Mouse (Mus musculus) midbrain, postnatal 0 days (tissue): ENCODE measurements around the gene Fem1b. TPM values are rescaled to one million over a fixed set of nuclear protein-coding genes. Genes with fewer than 3 reads are reported as not detected.
A peak's percentile ranks its signal among the peaks of the same experiment; 100 is the strongest.
"Not testable (repeated sequence)": the region's sequence is repeated elsewhere in the genome, so short reads cannot be mapped to it uniquely, and the experiment has no call there.

Experiments
- ATAC-seq: fragments of 200-750 bp; cut with Nextera tagmentation; 2 replicates; pipeline ENCODE4 v1.8.0; 2017; ENCODE audit warnings: moderate number of reproducible peaks, mild to moderate bottlenecking, moderate TSS enrichment, moderate library complexity; ENCODE audit not compliant: low FRiP score
- DNase-seq: peaks from one replicate; pipeline ENCODE4 v3.0.0-alpha.2; 2015; ENCODE audit warnings: low spot score
- H3K27ac ChIP-seq: fragments of 300-500 bp; sonication (generic); 2 replicates; pipeline ENCODE4 v1.5.1; 2014; ENCODE audit warnings: low read depth, mild to moderate bottlenecking, low read length, mixed read lengths
- H3K27me3 ChIP-seq: fragments of 300-500 bp; sonication (generic); 2 replicates; pipeline ENCODE4 v1.6.1; 2014; ENCODE audit warnings: low read length, control low read depth, mixed read lengths; ENCODE audit not compliant: insufficient read depth
- H3K36me3 ChIP-seq: fragments of 300-500 bp; sonication (generic); 2 replicates; pipeline ENCODE4 v1.6.1; 2014; ENCODE audit warnings: low read length, control low read depth, mixed read lengths; ENCODE audit not compliant: insufficient read depth
- H3K4me1 ChIP-seq: fragments of 300-500 bp; sonication (generic); 2 replicates; pipeline ENCODE4 v1.6.1; 2014; ENCODE audit warnings: mild to moderate bottlenecking, control low read depth, antibody characterized with exemption, low read length, mixed read lengths; ENCODE audit not compliant: insufficient read depth
- H3K4me2 ChIP-seq: fragments of 300-500 bp; sonication (generic); 2 replicates; pipeline ENCODE4 v1.6.1; 2014; ENCODE audit warnings: low read depth, mild to moderate bottlenecking, low read length, mixed read lengths; ENCODE audit not compliant: poor library complexity, severe bottlenecking
- H3K4me3 ChIP-seq: fragments of 300-500 bp; sonication (generic); 2 replicates; pipeline ENCODE4 v1.5.1; 2014; ENCODE audit warnings: low read depth, mild to moderate bottlenecking, low read length, moderate library complexity
- H3K9ac ChIP-seq: fragments of 300-500 bp; sonication (generic); replicated peaks from 2 replicates; pipeline ENCODE4 v1.6.1; 2014; ENCODE audit warnings: mild to moderate bottlenecking, low read length, moderate library complexity, mixed read lengths; ENCODE audit not compliant: poor library complexity, severe bottlenecking
- H3K9me3 ChIP-seq: fragments of 300-500 bp; sonication (generic); 2 replicates; pipeline ENCODE4 v1.6.1; 2016; ENCODE audit warnings: low read length, control low read depth
- CTCF ChIP-seq: IDR thresholded peaks from 2 replicates; pipeline ENCODE4 v1.5.1; 2016; ENCODE audit warnings: antibody characterized with exemption, mild to moderate bottlenecking
- WGBS: fragments of 180-500 bp; shearing (Covaris S2); extraction: QIAGEN DNeasy Blood & Tissue Kit; methylation state at CpG from one replicate; pipeline ENCODE4 v1.1.7; 2014; 5-methylcytosine and 5-hydroxymethylcytosine counted together
- polyA plus RNA-seq: library from polyadenylated mRNA; unstranded; fragments of >200 nt; fragmentation: Nextera tagmentation; extraction: Ambion mirVana; gene quantifications from 2 replicates; pipeline ENCODE4 v1.2.1, GENCODE M21; 2015
- total RNA-seq: library from RNA; depleted of rRNA; stranded (reverse); fragments of >200 nt; gene quantifications from 2 replicates; pipeline ENCODE4 v1.2.3, GENCODE M21; 2014; rRNA removed

Fem1b gene
- total RNA-seq (193 and 233 TPM in 2 replicates), polyA plus RNA-seq (36.5 and 42.0 TPM in 2 replicates)

- no peak for TF ChIP-seq CTCF
- peak; percentile 97 for DNase-seq
- H3K27me3 ChIP-seq: no peaks in the 10 kb centered on the region
- no peaks in the 10 kb centered on the region for H3K9me3 ChIP-seq
- 2% methylated on average over 60 of the region's 68 CpGs for WGBS
- peak within 1 kb of the TSS; percentile 76 for H3K4me2 ChIP-seq
- no peaks in the 10 kb centered on the region for H3K36me3 ChIP-seq
- peak; percentile 92 for ATAC-seq
- H3K4me3 ChIP-seq: peak within 1 kb of the TSS; percentile 98
- peak within 1 kb of the TSS; percentile 88 for H3K27ac ChIP-seq
- H3K4me1 ChIP-seq: peaks cover 17% of the 10 kb centered on the region; the same call in 1 of the 2 replicates
- peak within 1 kb of the TSS; percentile 95 for H3K9ac ChIP-seq
Measured at GRCm38 (mm10) chr9:62811516-62812121, at the start of gene Fem1b. Gene Fem1b, minus strand, starts transcription at chr9:62811934.

GRCm38 (mm10) chr9:62860866-62861265 is 49.1 kb upstream of the Fem1b start:
- Histone ChIP-seq H3K9ac (no peak overlapping the region), H3K27me3 (no peaks in the 10 kb centered on the region), H3K4me3 (no peak overlapping the region), H3K36me3 (no peaks in the 10 kb centered on the region), H3K9me3 (no peaks in the 10 kb centered on the region), H3K4me1 (no peaks in the 10 kb centered on the region), H3K4me2 (no peak overlapping the region), H3K27ac (no peak overlapping the region)
- ATAC-seq (no peak), DNase-seq (no peak)
- 44% methylated on average over 4 of the region's 4 CpGs for WGBS
- no peak for TF ChIP-seq CTCF

- not testable (repeated sequence) for DNase-seq, H3K9me3 ChIP-seq, H3K27ac ChIP-seq, H3K4me2 ChIP-seq, H3K4me1 ChIP-seq, ATAC-seq, H3K36me3 ChIP-seq, H3K27me3 ChIP-seq, H3K4me3 ChIP-seq, H3K9ac ChIP-seq
- WGBS: 64% methylated on average over 6 of the region's 7 CpGs
Measured at GRCm38 (mm10) chr9:62860102-62860501, 48.4 kb upstream of the Fem1b start.

GRCm38 (mm10) chr9:62858266-62859019 is 46.7 kb upstream of the Fem1b start:
- DNase-seq: no peak
- Histone ChIP-seq H3K27ac (no peak overlapping the region), H3K36me3 (no peaks in the 10 kb centered on the region), H3K4me1 (no peaks in the 10 kb centered on the region), H3K4me2 (no peak overlapping the region), H3K9ac (no peak overlapping the region), H3K4me3 (no peak overlapping the region), H3K9me3 (no peaks in the 10 kb centered on the region), H3K27me3 (no peaks in the 10 kb centered on the region)
- WGBS: 61% methylated on average over 8 of the region's 8 CpGs
- ATAC-seq: no peak
- TF ChIP-seq CTCF: no peak

DNA sequence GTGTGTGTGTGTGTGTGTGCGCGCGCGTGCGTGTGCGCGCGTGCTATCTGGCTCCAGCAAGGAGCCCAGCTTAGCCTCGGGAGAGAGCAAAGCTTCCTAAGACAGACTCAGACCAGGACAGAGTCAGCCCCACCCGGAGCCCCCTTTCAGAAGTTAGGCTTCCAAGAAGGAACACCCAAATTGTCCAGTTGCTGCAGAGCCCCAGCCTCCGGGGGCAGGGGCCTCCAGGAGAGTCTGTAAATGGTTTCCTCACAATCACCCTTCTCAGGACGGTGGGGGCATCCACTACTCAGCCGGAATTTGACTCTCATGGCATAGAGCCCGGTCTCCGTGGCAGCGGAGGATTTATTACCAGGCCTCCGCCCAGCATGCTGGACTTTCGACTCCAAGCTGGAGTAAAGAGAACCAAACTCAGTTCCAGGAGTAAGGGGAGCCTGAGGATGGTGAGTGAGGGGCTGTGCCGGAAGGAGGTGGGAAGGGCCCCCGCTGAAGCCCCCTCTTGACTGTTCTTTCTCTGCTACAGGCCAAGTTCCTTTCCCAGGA is 46.1 kb upstream of the Fem1b start, which contains the start of gene Calml4:
Gene Calml4 (plus strand): TSS at position 362 of the 543 bp plus-strand sequence.
- Histone ChIP-seq H3K27me3 (no peaks in the 10 kb centered on the region), H3K36me3 (no peaks in the 10 kb centered on the region), H3K9me3 (no peaks in the 10 kb centered on the region), H3K4me2 (no peak within 1 kb of the TSS), H3K4me1 (no peaks in the 10 kb centered on the region), H3K27ac (no peak within 1 kb of the TSS), H3K9ac (no peak within 1 kb of the TSS), H3K4me3 (no peak within 1 kb of the TSS)
- ATAC-seq: no peak
- DNase-seq: peak; percentile 77
- TF ChIP-seq CTCF: no peak
- WGBS: 47% methylated on average over 20 of the region's 20 CpGs

- H3K4me2 ChIP-seq: no peak overlapping the region
- no peak for DNase-seq
- H3K4me3 ChIP-seq: no peak overlapping the region
- TF ChIP-seq CTCF: no peak
- ATAC-seq: no peak
- no peaks in the 10 kb centered on the region for H3K9me3 ChIP-seq
- H3K4me1 ChIP-seq: no peaks in the 10 kb centered on the region
- H3K9ac ChIP-seq: no peak overlapping the region
- H3K27me3 ChIP-seq: no peaks in the 10 kb centered on the region
- whole genome bisulfite sequencing: 82% methylated on average over 9 of the region's 9 CpGs
- H3K27ac ChIP-seq: no peak overlapping the region
- H3K36me3 ChIP-seq: no peaks in the 10 kb centered on the region
Measured at GRCm38 (mm10) chr9:62857216-62857615, 45.5 kb upstream of the Fem1b start.
